Mouse (Mus musculus) C2C12 (cell line): ENCODE results near the gene Tnfrsf13c. TPM values are rescaled to one million over a fixed set of nuclear protein-coding genes. Genes with fewer than 3 reads are reported as not detected.

Source experiments
- H3K27me3 ChIP-seq: one replicate; pipeline ENCODE4 v1.6.1; 2011; ENCODE audit not compliant: control insufficient read depth, insufficient read depth, insufficient read length
- H3K36me3 ChIP-seq: one replicate; pipeline ENCODE4 v1.6.1; 2011; ENCODE audit not compliant: control insufficient read depth, insufficient read depth
- H3K4me3 ChIP-seq: one replicate; pipeline ENCODE4 v1.5.1; 2011; ENCODE audit warnings: mild to moderate bottlenecking, control low read depth; ENCODE audit not compliant: poor library complexity, insufficient read depth, severe bottlenecking
- H3K79me2 ChIP-seq: one replicate; pipeline ENCODE4 v1.6.1; 2011; ENCODE audit not compliant: control insufficient read depth, insufficient read depth
- H3K79me3 ChIP-seq: one replicate; pipeline ENCODE4 v1.6.1; 2011; ENCODE audit warnings: low read depth, control low read depth
- H3ac ChIP-seq: one replicate; pipeline ENCODE3; 2011; ENCODE audit warnings: low read depth; ENCODE audit not compliant: control insufficient read depth, insufficient read length
- CEBPB ChIP-seq: IDR thresholded peaks from one replicate; pipeline ENCODE4 v1.6.1; 2011; ENCODE audit warnings: low read depth, mild to moderate bottlenecking, control low read depth, moderate library complexity
- CTCF ChIP-seq: IDR thresholded peaks from one replicate; pipeline ENCODE4 v1.5.1; 2011; ENCODE audit not compliant: control insufficient read depth, insufficient read depth, insufficient read length
- FOSL1 ChIP-seq: IDR thresholded peaks from one replicate; pipeline ENCODE4 v1.8.0; 2011; ENCODE audit warnings: mild to moderate bottlenecking, low read length; ENCODE audit not compliant: poor library complexity, insufficient read depth, severe bottlenecking
- MAX ChIP-seq: IDR thresholded peaks from one replicate; pipeline ENCODE4 v1.6.1; 2011; ENCODE audit warnings: mild to moderate bottlenecking, control low read depth
- MYOD1 ChIP-seq: IDR thresholded peaks from one replicate; pipeline ENCODE4 v1.6.1; 2011; ENCODE audit warnings: low read depth; ENCODE audit not compliant: control insufficient read depth, insufficient read length
- MYOG ChIP-seq: IDR thresholded peaks from one replicate; pipeline ENCODE4 v1.6.1; 2011; ENCODE audit not compliant: control insufficient read depth, insufficient read length; ENCODE audit errors: extremely low read depth
- USF1 ChIP-seq: IDR thresholded peaks from one replicate; pipeline ENCODE4 v1.6.1; 2011; ENCODE audit warnings: low read depth, mild to moderate bottlenecking, control low read depth, moderate library complexity
- polyA plus RNA-seq: library from polyadenylated mRNA; unstranded; fragments of >200 nt; fragmentation: generic; extraction: Trizol; gene quantifications from one replicate; pipeline ENCODE4 v1.2.1, GENCODE M21; 2012; ENCODE audit warnings: missing spikeins

Tnfrsf13c gene
- polyA plus RNA-seq, 1 experiment: 0.16 TPM

DNA sequence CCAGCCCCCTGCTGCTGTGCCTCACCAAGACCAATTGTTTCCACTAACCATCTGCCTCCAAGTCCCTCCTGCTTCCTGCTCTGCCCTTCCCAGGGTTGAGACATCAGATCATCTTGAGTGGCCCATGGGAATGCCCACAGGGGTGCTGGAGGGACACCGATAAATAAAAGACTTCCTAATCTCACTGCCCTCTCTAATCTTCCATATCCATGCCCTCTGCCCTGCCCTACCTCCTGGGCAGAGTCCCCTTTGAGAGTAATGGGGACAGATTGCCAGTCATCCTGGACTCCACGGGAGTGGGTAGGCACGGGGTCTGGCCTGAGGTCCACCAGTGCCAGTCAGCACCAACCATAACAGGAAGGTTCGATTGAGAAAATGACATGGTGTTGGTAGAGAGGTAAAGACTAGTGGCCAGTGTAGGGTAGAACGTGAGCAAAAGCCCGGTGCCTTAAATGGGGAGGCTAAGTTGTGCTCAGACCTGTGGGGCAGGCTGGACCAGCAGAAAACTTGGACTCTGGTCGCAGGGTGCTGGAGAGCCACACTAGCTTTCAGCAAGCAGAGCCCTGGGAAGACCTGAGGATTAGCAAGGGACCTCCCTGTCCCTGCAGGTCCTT is 540 bp upstream of the Tnfrsf13c start:
- TF ChIP-seq USF1: no peak
- TF ChIP-seq MYOD1: no peak
- no peak for TF ChIP-seq MYOG
- no peak for TF ChIP-seq CEBPB
- TF ChIP-seq MAX: no peak
- TF ChIP-seq CTCF: no peak
- Histone ChIP-seq H3ac (no peak overlapping the region), H3K4me3 (no peak overlapping the region), H3K79me2 (no peaks in the 10 kb centered on the region), H3K79me3 (no peaks in the 10 kb centered on the region), H3K27me3 (peaks cover 5% of the 10 kb centered on the region), H3K36me3 (no peaks in the 10 kb centered on the region)

DNA sequence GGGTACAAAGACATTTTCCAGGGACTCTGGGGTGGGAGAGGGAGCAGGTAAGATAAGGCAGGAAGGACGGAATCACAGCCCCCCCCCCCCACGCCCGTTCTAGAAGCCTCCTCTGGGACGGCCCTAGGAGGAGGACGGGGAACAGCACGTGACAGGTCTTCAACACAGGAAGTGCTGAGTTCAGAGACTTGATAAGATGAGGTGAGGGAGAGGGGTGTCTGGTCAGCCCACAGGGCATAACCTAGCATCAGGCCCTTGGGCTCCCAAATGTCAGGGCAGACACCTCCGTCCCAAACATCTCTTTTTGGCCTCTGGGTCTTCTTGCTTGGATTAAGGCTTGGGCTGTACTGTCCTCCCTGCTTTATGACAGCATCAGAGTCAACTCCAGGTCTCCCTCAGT is 918 bp downstream of the Tnfrsf13c start:
- H3K27me3 ChIP-seq: peaks cover 5% of the 10 kb centered on the region
- no peaks in the 10 kb centered on the region for H3K79me2 ChIP-seq
- H3K4me3 ChIP-seq: no peak overlapping the region
- no peak overlapping the region for H3ac ChIP-seq
- H3K36me3 ChIP-seq: no peaks in the 10 kb centered on the region
- no peak for TF ChIP-seq CTCF
- TF ChIP-seq CEBPB: no peak
- TF ChIP-seq USF1: no peak
- TF ChIP-seq FOSL1: no peak
- no peak for TF ChIP-seq MYOG
- TF ChIP-seq MAX: no peak
- no peaks in the 10 kb centered on the region for H3K79me3 ChIP-seq

GRCm38 (mm10) chr15:82221104-82221860 is 2.9 kb downstream of the Tnfrsf13c start:
- no peaks in the 10 kb centered on the region for H3K79me3 ChIP-seq
- H3K27me3 ChIP-seq: peaks cover 5% of the 10 kb centered on the region
- no peak overlapping the region for H3K4me3 ChIP-seq
- no peak overlapping the region for H3ac ChIP-seq
- H3K36me3 ChIP-seq: no peaks in the 10 kb centered on the region
- TF ChIP-seq MYOG (no peak), FOSL1 (no peak), MYOD1 (peak; percentile 46), CTCF (peak; percentile 8)
- H3K79me2 ChIP-seq: no peaks in the 10 kb centered on the region

GRCm38 (mm10) chr15:82220003-82220675 is 4.0 kb downstream of the Tnfrsf13c start:
- no peak overlapping the region for H3ac ChIP-seq
- no peak overlapping the region for H3K4me3 ChIP-seq
- TF ChIP-seq CTCF (no peak), MAX (no peak), FOSL1 (no peak), MYOD1 (no peak)
- H3K79me2 ChIP-seq: no peaks in the 10 kb centered on the region
- peaks cover 8% of the 10 kb centered on the region for H3K27me3 ChIP-seq
- no peaks in the 10 kb centered on the region for H3K36me3 ChIP-seq
- H3K79me3 ChIP-seq: no peaks in the 10 kb centered on the region

GRCm38 (mm10) chr15:82218778-82219666 is 5.1 kb downstream of the Tnfrsf13c start:
- H3K79me3 ChIP-seq: no peaks in the 10 kb centered on the region
- H3K79me2 ChIP-seq: no peaks in the 10 kb centered on the region
- no peak overlapping the region for H3ac ChIP-seq
- H3K36me3 ChIP-seq: no peaks in the 10 kb centered on the region
- peaks cover 7% of the 10 kb centered on the region for H3K27me3 ChIP-seq
- H3K4me3 ChIP-seq: no peak overlapping the region
- TF ChIP-seq USF1 (no peak), FOSL1 (no peak), MYOD1 (no peak), CTCF (no peak), CEBPB (no peak), MAX (no peak), MYOG (no peak)
